Mouse (Mus musculus) ovary, adult 18-20 months (tissue): ENCODE measurements around the gene Abhd17b.
A peak's percentile ranks its signal among the peaks of the same experiment; 100 is the strongest.
"Not testable (repeated sequence)": the region's sequence is repeated elsewhere in the genome, so short reads cannot be mapped to it uniquely, and the experiment has no call there.

ENCODE experiments used
- DNase-seq: peaks from one replicate; pipeline ENCODE4 v3.0.0; 2022; ENCODE audit warnings: low spot score, mixed read lengths

The Abhd17b gene

GRCm38 (mm10) chr19:21653172-21653981, at the start of gene Abhd17b:
Gene Abhd17b (plus strand): TSS chr19:21653185.
- peak; percentile 17 for DNase-seq

GRCm38 (mm10) chr19:21603836-21604235, 49.1 kb upstream of the Abhd17b start:
- no peak for DNase-seq

GRCm38 (mm10) chr19:21605294-21605693, 47.7 kb upstream of the Abhd17b start:
- DNase-seq, result no peak

GRCm38 (mm10) chr19:21610240-21610639, 42.7 kb upstream of the Abhd17b start:
- DNase-seq, result no peak

- DNase-seq, result no peak
Measured at GRCm38 (mm10) chr19:21611297-21611696, 41.7 kb upstream of the Abhd17b start.

GRCm38 (mm10) chr19:21611725-21612575, 41.0 kb upstream of the Abhd17b start:
- no peak for DNase-seq

GRCm38 (mm10) chr19:21615801-21616200, 37.2 kb upstream of the Abhd17b start:
- DNase-seq, result no peak

GRCm38 (mm10) chr19:21623410-21624147, 29.4 kb upstream of the Abhd17b start:
- no peak for DNase-seq

- DNase-seq, result no peak
Measured at GRCm38 (mm10) chr19:21624148-21624535, 28.8 kb upstream of the Abhd17b start.

GRCm38 (mm10) chr19:21626271-21626988, 26.6 kb upstream of the Abhd17b start:
- DNase-seq, result no peak

GRCm38 (mm10) chr19:21628440-21628839, 24.5 kb upstream of the Abhd17b start:
- not testable (repeated sequence) for DNase-seq

- no peak for DNase-seq
Measured at GRCm38 (mm10) chr19:21629030-21629429, 24.0 kb upstream of the Abhd17b start.

- no peak for DNase-seq
Measured at GRCm38 (mm10) chr19:21629501-21629900, 23.5 kb upstream of the Abhd17b start.

- no peak for DNase-seq
Measured at GRCm38 (mm10) chr19:21630656-21631331, 22.2 kb upstream of the Abhd17b start.

- DNase-seq, result no peak
Measured at GRCm38 (mm10) chr19:21635406-21635805, 17.6 kb upstream of the Abhd17b start.

- no peak for DNase-seq
Measured at GRCm38 (mm10) chr19:21636907-21637306, 16.1 kb upstream of the Abhd17b start.

- no peak for DNase-seq
Measured at GRCm38 (mm10) chr19:21637672-21638071, 15.3 kb upstream of the Abhd17b start.

GRCm38 (mm10) chr19:21643935-21644334, 9.1 kb upstream of the Abhd17b start:
- DNase-seq, result no peak

GRCm38 (mm10) chr19:21645301-21645700, 7.7 kb upstream of the Abhd17b start:
- no peak for DNase-seq

- no peak for DNase-seq
Measured at GRCm38 (mm10) chr19:21646142-21646541, 6.8 kb upstream of the Abhd17b start.

- DNase-seq, result no peak
Measured at GRCm38 (mm10) chr19:21651664-21652063, 1.3 kb upstream of the Abhd17b start.
